Mouse (Mus musculus) gastrocnemius, adult 8-10 months (tissue): ENCODE data around the gene Tgfbr1. TPM values are rescaled to one million over a fixed set of nuclear protein-coding genes. Genes with fewer than 3 reads are reported as not detected.

Experiments used
- total RNA-seq, 4 experiments: library from RNA; stranded (reverse); gene quantifications; 2 replicates each; pipeline ENCODE4 v1.2.4; 2022

Gene Tgfbr1
- total RNA-seq, 4 experiments from 2014 or later = 22.8 to 32.9 (median 25.5) TPM

Other genes with a start within 250 kb of the Tgfbr1 start
- 10 to 100 TPM in 3 of 4 experiments, 1 to 10 TPM in 1; 9.7 to 30.8 (median 14.9) TPM for gene Col15a1, start 145.1 kb upstream of the Tgfbr1 start, total RNA-seq
- gene Alg2, start 121.1 kb downstream of the Tgfbr1 start, total RNA-seq = 10 to 100 TPM in 2 of 4 experiments, 1 to 10 TPM in 2; 8.1 to 15.5 (median 10.3) TPM
- gene Sec61b, start 121.4 kb downstream of the Tgfbr1 start, total RNA-seq = 10 to 100 TPM; 30.6 to 84.1 (median 36.1) TPM